Mouse (Mus musculus) CH12.LX (cell line): ENCODE measurements around the gene Trnt1.

Experiments used
- BHLHE40 ChIP-seq: IDR thresholded peaks from 2 replicates; pipeline ENCODE4 v1.6.1; 2011; ENCODE audit warnings: mild to moderate bottlenecking, low read depth, low read length, improper control_type of control experiment
- CHD2 ChIP-seq: IDR thresholded peaks from 2 replicates; pipeline ENCODE4 v1.6.1; 2011; ENCODE audit warnings: low read length, improper control_type of control experiment
- CTCF ChIP-seq, 2 experiments: IDR thresholded peaks in 1 of 2; conservative IDR thresholded peaks in 1 of 2; 2 replicates each; pipeline ENCODE4 v1.5.1; 2011 to 2012; ENCODE audit warnings: low read depth in 2 of 2, low read length in 2 of 2, improper control_type of control experiment in 1 of 2, inconsistent platforms in 1 of 2, mild to moderate bottlenecking in 1 of 2, moderate library complexity in 1 of 2
- EP300 ChIP-seq: IDR thresholded peaks from 2 replicates; pipeline ENCODE4 v1.6.1; 2011; ENCODE audit warnings: low read length, improper control_type of control experiment
- MAX ChIP-seq: IDR thresholded peaks from 2 replicates; pipeline ENCODE4 v1.6.1; 2011; ENCODE audit warnings: low read length, improper control_type of control experiment
- NELFE ChIP-seq: IDR thresholded peaks from 2 replicates; pipeline ENCODE4 v1.6.1; 2011; ENCODE audit warnings: low read depth, low read length, improper control_type of control experiment
- POLR2A ChIP-seq: IDR thresholded peaks from 2 replicates; pipeline ENCODE4 v1.6.1; 2011; ENCODE audit warnings: low read depth, mild to moderate bottlenecking, improper control_type of control experiment, low read length
- SIN3A ChIP-seq: IDR thresholded peaks from 2 replicates; pipeline ENCODE4 v1.6.1; 2012; ENCODE audit warnings: low read length, improper control_type of control experiment, inconsistent platforms
- SMC3 ChIP-seq: IDR thresholded peaks from 2 replicates; pipeline ENCODE4 v1.6.1; 2011; ENCODE audit warnings: low read depth, low read length, improper control_type of control experiment
- ZMIZ1 ChIP-seq: IDR thresholded peaks from 2 replicates; pipeline ENCODE4 v1.6.1; 2012; ENCODE audit warnings: low read depth, mild to moderate bottlenecking, inconsistent platforms, low read length, improper control_type of control experiment

DNA sequence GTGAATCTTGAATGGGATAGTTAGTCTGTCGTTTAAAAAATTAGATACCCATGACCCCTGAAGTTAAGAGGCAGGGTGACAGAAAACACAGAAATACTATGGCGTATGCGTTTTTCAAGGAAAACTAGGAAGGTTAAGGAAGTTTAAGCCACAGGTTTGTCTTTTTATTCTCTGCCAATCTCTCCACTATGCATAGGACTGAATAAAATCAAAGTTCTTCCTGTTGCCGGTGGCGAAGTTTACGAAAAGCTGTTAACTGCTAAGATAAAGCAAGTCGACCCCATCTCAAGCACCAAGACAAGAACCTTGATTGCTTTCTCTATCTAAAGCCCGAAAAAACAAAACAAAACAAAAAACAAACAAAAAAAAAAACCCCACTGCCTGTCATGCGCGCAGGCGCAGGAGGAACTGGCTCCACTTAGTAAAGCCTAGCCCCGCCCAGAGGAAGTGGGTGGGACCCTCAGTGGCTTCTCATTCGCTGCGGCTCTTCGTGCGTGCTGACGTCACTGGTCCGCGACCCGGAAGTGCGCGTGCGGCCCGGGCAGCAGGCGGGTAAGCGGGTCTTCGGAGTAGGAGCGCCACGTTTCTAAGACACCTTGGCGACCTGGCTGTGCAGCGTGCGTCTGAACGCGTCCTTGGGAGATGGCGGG is at the start of gene Trnt1:
- TF ChIP-seq POLR2A (peak; percentile 85), CTCF (conservative IDR thresholded peaks at IDR 0.05 in 1 of 2, IDR thresholded peaks at IDR 0.05 in 1 of 2; ENCODE audit: low read depth in 2 of 2, low read length in 2 of 2) (no peak), SMC3 (no peak), BHLHE40 (peak; percentile 79), NELFE (peak; percentile 59), ZMIZ1 (peak; percentile 53; the same call in 1 of the 2 replicates), CHD2 (peak; percentile 60; the same call in 1 of the 2 replicates), EP300 (no peak), MAX (peak; percentile 89), SIN3A (peak; percentile 99)
